Mouse (Mus musculus) A20 (cell line): Measurements from ENCODE around the gene Naa40.

Experiments
- DNase-seq: peaks from one replicate; pipeline ENCODE4 v3.0.0-alpha.2; 2011; ENCODE audit warnings: low read depth, low spot score

The Naa40 gene

GRCm38 (mm10) chr19:7217162-7217925 is 23.6 kb downstream of the Naa40 start, which contains the start of gene Cox8a:
Cox8a (minus strand) TSS chr19:7217616.
- DNase-seq = peak; percentile 98

GRCm38 (mm10) chr19:7214484-7214883 is 26.5 kb downstream of the Naa40 start:
- no peak for DNase-seq

- no peak for DNase-seq
Observed at GRCm38 (mm10) chr19:7213010-7213409, 28.0 kb downstream of the Naa40 start.

GRCm38 (mm10) chr19:7212216-7212615 is 28.8 kb downstream of the Naa40 start:
- no peak for DNase-seq

GRCm38 (mm10) chr19:7209907-7210646 is 30.9 kb downstream of the Naa40 start:
- no peak for DNase-seq

- peak; percentile 98 for DNase-seq
Observed at GRCm38 (mm10) chr19:7205753-7206736, 34.9 kb downstream of the Naa40 start, which contains the start of gene Otub1. Otub1 (minus strand) TSS chr19:7206316.

GRCm38 (mm10) chr19:7205326-7205725 is 35.7 kb downstream of the Naa40 start:
- no peak for DNase-seq

GRCm38 (mm10) chr19:7204898-7205297 is 36.1 kb downstream of the Naa40 start:
- DNase-seq = no peak

- no peak for DNase-seq
Observed at GRCm38 (mm10) chr19:7200427-7200826, 40.6 kb downstream of the Naa40 start.

GRCm38 (mm10) chr19:7199089-7199488 is 41.9 kb downstream of the Naa40 start:
- DNase-seq = no peak

GRCm38 (mm10) chr19:7197445-7197844 is 43.5 kb downstream of the Naa40 start:
- no peak for DNase-seq

- no peak for DNase-seq
Observed at GRCm38 (mm10) chr19:7196741-7197270, 44.2 kb downstream of the Naa40 start.

GRCm38 (mm10) chr19:7195900-7196728 is 44.9 kb downstream of the Naa40 start:
- DNase-seq = peak; percentile 53

- DNase-seq = no peak
Observed at GRCm38 (mm10) chr19:7192561-7192967, 48.4 kb downstream of the Naa40 start.

- DNase-seq = no peak
Observed at GRCm38 (mm10) chr19:7191639-7192038, 49.3 kb downstream of the Naa40 start.

GRCm38 (mm10) chr19:7190986-7191385 is 50.0 kb downstream of the Naa40 start:
- no peak for DNase-seq

GRCm38 (mm10) chr19:7189026-7189425 is 52.0 kb downstream of the Naa40 start:
- DNase-seq = no peak

GRCm38 (mm10) chr19:7187157-7187556 is 53.8 kb downstream of the Naa40 start:
- DNase-seq = no peak

- no peak for DNase-seq
Observed at GRCm38 (mm10) chr19:7185715-7186291, 55.2 kb downstream of the Naa40 start.

GRCm38 (mm10) chr19:7185059-7185458 is 55.9 kb downstream of the Naa40 start:
- DNase-seq = no peak
